Mouse (Mus musculus): ENCODE data around the gene Lce6a. TPM values are rescaled to one million over a fixed set of nuclear protein-coding genes. Genes with fewer than 3 reads are reported as not detected.

Gene Lce6a
- not detected in 2 replicates for polyA plus RNA-seq (2015; fragmentation: Nextera tagmentation; extraction: Ambion mirVana)

DNA sequence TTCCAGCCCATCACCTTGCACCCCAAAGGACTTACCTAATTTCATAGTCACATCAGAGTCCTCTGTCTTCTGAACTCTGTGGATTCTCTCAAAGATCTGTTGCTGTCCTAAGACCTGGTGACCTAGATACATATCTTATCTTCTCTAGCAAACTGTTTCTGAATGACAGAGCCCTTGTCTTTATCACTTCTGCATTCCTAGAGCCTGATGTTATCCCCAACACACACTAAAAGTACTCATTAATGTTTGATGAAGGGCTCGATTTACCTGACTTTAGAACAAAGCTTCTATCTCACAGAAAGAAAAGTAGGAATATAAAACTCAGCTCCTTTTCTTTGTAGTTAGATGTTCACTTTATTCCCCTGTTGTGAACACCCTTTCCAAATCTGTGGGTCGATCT is at the start of gene Lce6a:
TSS of gene Lce6a (minus strand) at position 101 of the 400 bp plus-strand sequence.
- no peaks in the 10 kb centered on the region for H3K36me3 ChIP-seq (replicated peaks; ENCODE audit: insufficient read depth, low read length)
- no peaks in the 10 kb centered on the region for H3K27me3 ChIP-seq (ENCODE audit: insufficient read depth, low read length)
- H3K4me3 ChIP-seq (ENCODE audit: low read depth, low read length) = no peak within 1 kb of the TSS
- no peaks in the 10 kb centered on the region for H3K4me1 ChIP-seq (ENCODE audit: insufficient read depth)
- TF ChIP-seq EP300 (IDR thresholded peaks at IDR 0.05; ENCODE audit: low read depth) (no peak), CTCF (IDR thresholded peaks at IDR 0.05; ENCODE audit: low read depth) (no peak)
- 48% methylated on average over 2 of the region's 2 CpGs for WGBS (ENCODE audit: insufficient replicate concordance)
- DNase-seq (no peak), ATAC-seq (no peak)
- no peak within 1 kb of the TSS for H3K9ac ChIP-seq (replicated peaks)
- no peaks in the 10 kb centered on the region for H3K9me3 ChIP-seq (ENCODE audit: low read length)
- H3K4me2 ChIP-seq (ENCODE audit: low read depth, low read length) = no peak within 1 kb of the TSS
- no peak within 1 kb of the TSS for H3K27ac ChIP-seq (ENCODE audit: low read depth)

DNA sequence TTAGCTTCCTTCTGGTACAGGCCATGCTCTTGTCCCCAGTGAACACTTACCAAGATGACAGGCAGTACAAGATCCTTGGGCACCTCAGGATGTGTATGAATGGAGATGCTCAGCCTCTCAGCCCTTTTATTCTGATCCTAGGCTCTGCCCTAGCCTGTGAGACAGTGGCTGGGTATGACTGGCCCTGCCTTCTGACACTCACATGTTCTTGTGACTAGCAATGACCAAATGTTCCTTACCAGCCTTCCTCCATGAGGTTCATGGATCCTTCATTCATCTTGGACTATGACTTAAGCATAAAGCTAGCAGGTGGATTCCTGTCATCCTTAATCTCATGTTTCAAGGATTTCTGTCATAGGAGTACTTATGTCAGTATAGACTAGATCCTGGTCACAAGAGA is 48.8 kb upstream of the Lce6a start, which contains the start of gene Lce1a2:
TSS of gene Lce1a2 (minus strand) at position 101 of the 400 bp plus-strand sequence.
- Histone ChIP-seq H3K27ac (ENCODE audit: low read depth) (no peak within 1 kb of the TSS), H3K4me1 (ENCODE audit: insufficient read depth) (no peaks in the 10 kb centered on the region), H3K9me3 (ENCODE audit: low read length) (no peaks in the 10 kb centered on the region), H3K36me3 (replicated peaks; ENCODE audit: insufficient read depth, low read length) (no peaks in the 10 kb centered on the region), H3K9ac (replicated peaks) (no peak within 1 kb of the TSS), H3K4me3 (ENCODE audit: low read depth, low read length) (no peak within 1 kb of the TSS), H3K27me3 (ENCODE audit: insufficient read depth, low read length) (no peaks in the 10 kb centered on the region), H3K4me2 (ENCODE audit: low read depth, low read length) (no peak within 1 kb of the TSS)
- no peak for DNase-seq
- TF ChIP-seq CTCF (IDR thresholded peaks at IDR 0.05; ENCODE audit: low read depth) (no peak), EP300 (IDR thresholded peaks at IDR 0.05; ENCODE audit: low read depth) (no peak)
- ATAC-seq = no peak

GRCm38 (mm10) chr3:92656826-92657225 is 35.4 kb upstream of the Lce6a start, which contains the start of gene Lce1b:
Gene Lce1b (minus strand): TSS chr3:92656926.
- Histone ChIP-seq H3K4me3 (ENCODE audit: low read depth, low read length) (no peak within 1 kb of the TSS), H3K27ac (ENCODE audit: low read depth) (no peak within 1 kb of the TSS), H3K36me3 (replicated peaks; ENCODE audit: insufficient read depth, low read length) (no peaks in the 10 kb centered on the region), H3K4me1 (ENCODE audit: insufficient read depth) (no peaks in the 10 kb centered on the region), H3K9ac (replicated peaks) (no peak within 1 kb of the TSS), H3K27me3 (ENCODE audit: insufficient read depth, low read length) (no peaks in the 10 kb centered on the region), H3K9me3 (ENCODE audit: low read length) (no peaks in the 10 kb centered on the region), H3K4me2 (ENCODE audit: low read depth, low read length) (no peak within 1 kb of the TSS)
- no peak for TF ChIP-seq EP300 (IDR thresholded peaks at IDR 0.05; ENCODE audit: low read depth)
- TF ChIP-seq CTCF (IDR thresholded peaks at IDR 0.05; ENCODE audit: low read depth) = no peak
- ATAC-seq (no peak), DNase-seq (no peak)

GRCm38 (mm10) chr3:92648207-92648606 is 26.7 kb upstream of the Lce6a start, which contains the start of gene Lce1a1:
Gene Lce1a1 (minus strand): TSS chr3:92648307.
- Histone ChIP-seq H3K9ac (replicated peaks) (no peak within 1 kb of the TSS), H3K4me2 (ENCODE audit: low read depth, low read length) (no peak within 1 kb of the TSS), H3K27me3 (ENCODE audit: insufficient read depth, low read length) (no peaks in the 10 kb centered on the region), H3K27ac (ENCODE audit: low read depth) (no peak within 1 kb of the TSS), H3K4me3 (ENCODE audit: low read depth, low read length) (no peak within 1 kb of the TSS), H3K9me3 (ENCODE audit: low read length) (no peaks in the 10 kb centered on the region), H3K36me3 (replicated peaks; ENCODE audit: insufficient read depth, low read length) (no peaks in the 10 kb centered on the region), H3K4me1 (ENCODE audit: insufficient read depth) (no peaks in the 10 kb centered on the region)
- 73% methylated on average over 1 of the region's 1 CpGs for WGBS (ENCODE audit: insufficient replicate concordance)
- TF ChIP-seq EP300 (IDR thresholded peaks at IDR 0.05; ENCODE audit: low read depth) = no peak
- no peak for TF ChIP-seq CTCF (IDR thresholded peaks at IDR 0.05; ENCODE audit: low read depth)
- ATAC-seq (no peak), DNase-seq (no peak)

DNA sequence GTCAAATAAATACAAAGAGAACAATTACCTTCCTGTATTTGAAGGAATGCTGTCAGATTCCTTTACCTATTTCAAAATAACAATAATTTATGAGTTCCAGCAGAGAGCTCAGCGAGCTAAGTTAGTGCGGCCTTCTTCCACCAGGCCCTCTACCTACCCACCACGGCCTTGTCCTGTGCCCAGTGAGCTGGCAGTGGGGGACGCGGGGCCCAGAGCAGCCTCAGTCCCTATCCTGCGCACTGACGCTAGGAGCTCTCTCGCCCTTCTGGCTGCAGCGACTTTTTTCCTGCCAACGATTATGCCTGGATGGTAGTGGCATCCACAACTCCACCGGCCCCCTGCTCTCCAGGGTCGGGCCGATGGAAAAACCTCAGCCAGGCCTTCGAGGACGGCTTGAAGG is 18.4 kb upstream of the Lce6a start:
- Histone ChIP-seq H3K9me3 (ENCODE audit: low read length) (no peaks in the 10 kb centered on the region), H3K27me3 (ENCODE audit: insufficient read depth, low read length) (no peaks in the 10 kb centered on the region), H3K27ac (ENCODE audit: low read depth) (no peak overlapping the region), H3K4me3 (ENCODE audit: low read depth, low read length) (no peak overlapping the region), H3K36me3 (replicated peaks; ENCODE audit: insufficient read depth, low read length) (no peaks in the 10 kb centered on the region), H3K4me2 (ENCODE audit: low read depth, low read length) (no peak overlapping the region), H3K4me1 (ENCODE audit: insufficient read depth) (no peaks in the 10 kb centered on the region), H3K9ac (replicated peaks) (no peak overlapping the region)
- no peak for DNase-seq
- 85% methylated on average over 15 of the region's 15 CpGs for WGBS (ENCODE audit: insufficient replicate concordance)
- TF ChIP-seq CTCF (IDR thresholded peaks at IDR 0.05; ENCODE audit: low read depth) (no peak), EP300 (IDR thresholded peaks at IDR 0.05; ENCODE audit: low read depth) (no peak)
- no peak for ATAC-seq

DNA sequence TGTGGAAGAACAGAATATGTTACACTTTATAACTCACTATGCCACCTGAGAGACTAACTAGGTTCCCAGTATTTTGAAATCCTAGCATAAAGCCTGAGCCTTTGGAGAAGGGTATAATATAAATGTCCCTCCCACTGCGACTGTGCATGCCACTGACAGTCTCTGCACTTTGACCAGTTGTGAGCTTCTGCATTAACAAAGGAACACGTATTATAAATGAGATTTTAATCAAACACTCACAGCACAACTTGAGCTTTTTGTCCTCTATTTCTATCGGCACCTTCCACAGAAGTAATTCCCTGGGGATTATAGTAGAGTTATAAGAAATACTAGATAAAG is 17.2 kb upstream of the Lce6a start:
- DNase-seq (no peak), ATAC-seq (no peak)
- Histone ChIP-seq H3K27ac (ENCODE audit: low read depth) (no peak overlapping the region), H3K9ac (replicated peaks) (no peak overlapping the region), H3K36me3 (replicated peaks; ENCODE audit: insufficient read depth, low read length) (no peaks in the 10 kb centered on the region), H3K27me3 (ENCODE audit: insufficient read depth, low read length) (no peaks in the 10 kb centered on the region), H3K4me2 (ENCODE audit: low read depth, low read length) (no peak overlapping the region), H3K4me3 (ENCODE audit: low read depth, low read length) (no peak overlapping the region), H3K4me1 (ENCODE audit: insufficient read depth) (no peaks in the 10 kb centered on the region), H3K9me3 (ENCODE audit: low read length) (no peaks in the 10 kb centered on the region)
- WGBS (ENCODE audit: insufficient replicate concordance) = 66% methylated on average over 3 of the region's 3 CpGs
- no peak for TF ChIP-seq CTCF (IDR thresholded peaks at IDR 0.05; ENCODE audit: low read depth)
- TF ChIP-seq EP300 (IDR thresholded peaks at IDR 0.05; ENCODE audit: low read depth) = no peak
